Mouse (Mus musculus) cerebellum, postnatal 25 days (tissue): ENCODE measurements around the gene Tmsb15a.
A peak's percentile ranks its signal among the peaks of the same experiment; 100 is the strongest.
"Not testable (repeated sequence)": the region's sequence is repeated elsewhere in the genome, so short reads cannot be mapped to it uniquely, and the experiment has no call there.

Source experiments
- DNase-seq, 2 experiments: peaks; one replicate each; pipeline ENCODE4 v3.0.0; 2021; ENCODE audit warnings: mixed read lengths in 2 of 2

Tmsb15a gene

DNA sequence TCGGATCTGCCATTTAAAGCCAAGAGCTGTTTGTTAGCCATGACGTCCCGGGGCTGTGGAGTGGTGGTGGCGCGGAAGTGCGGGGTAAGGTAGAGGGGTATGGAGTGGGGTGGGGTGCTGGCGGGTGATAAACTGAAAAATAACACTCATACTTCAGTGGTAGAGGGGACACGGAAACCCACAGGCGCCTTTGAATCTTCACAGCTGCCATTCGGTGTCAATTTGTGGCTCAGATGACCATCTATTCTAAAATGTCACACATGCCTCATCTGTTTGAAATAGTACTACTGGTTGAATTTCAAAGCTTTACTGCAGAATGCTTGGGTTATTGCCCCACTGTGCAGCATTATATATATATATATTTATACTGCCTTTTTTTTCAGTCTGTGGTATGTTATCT lies at the start of gene Tmsb15a:
TSS of gene Tmsb15a (minus strand) at position 101 of the 400 bp plus-strand sequence.
- DNase-seq: no peak

- no peak for DNase-seq
These were observed 43.5 kb upstream of the Tmsb15a start for GRCm38 (mm10) chrX:135768565-135768964.

- DNase-seq: no peak
These were observed 43.0 kb upstream of the Tmsb15a start for GRCm38 (mm10) chrX:135768043-135768548.

- peak; percentile 16 to 55 for DNase-seq
These were observed 36.6 kb upstream of the Tmsb15a start for GRCm38 (mm10) chrX:135761707-135762106.

- DNase-seq: peak; percentile 77 to 83
These were observed 27.8 kb upstream of the Tmsb15a start for GRCm38 (mm10) chrX:135752832-135753231.

- not testable (repeated sequence) for DNase-seq
These were observed 20.3 kb upstream of the Tmsb15a start for GRCm38 (mm10) chrX:135745376-135745775.

DNA sequence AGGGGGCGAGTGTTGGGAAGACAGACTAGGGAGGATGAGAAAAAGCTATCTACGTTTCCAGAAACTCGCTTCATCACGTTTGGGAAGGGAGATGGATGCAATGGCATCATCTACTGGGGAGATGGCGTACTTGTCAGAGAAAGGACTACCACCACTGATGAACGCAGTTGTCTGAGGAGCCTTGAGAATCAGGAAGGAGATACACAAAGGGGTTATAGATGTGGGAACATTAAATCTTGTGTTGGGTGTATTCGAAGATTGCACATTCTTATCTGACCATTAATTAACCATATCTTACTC lies 17.9 kb upstream of the Tmsb15a start:
- DNase-seq: no peak

GRCm38 (mm10) chrX:135742304-135743055 lies 17.4 kb upstream of the Tmsb15a start, which contains the start of the genes Armcx5 and Gprasp1:
TSS of gene Armcx5 (plus strand) at chrX:135742733.
TSS of gene Gprasp1 (plus strand) at chrX:135742733.
- DNase-seq: peak; percentile 90 to 92

DNA sequence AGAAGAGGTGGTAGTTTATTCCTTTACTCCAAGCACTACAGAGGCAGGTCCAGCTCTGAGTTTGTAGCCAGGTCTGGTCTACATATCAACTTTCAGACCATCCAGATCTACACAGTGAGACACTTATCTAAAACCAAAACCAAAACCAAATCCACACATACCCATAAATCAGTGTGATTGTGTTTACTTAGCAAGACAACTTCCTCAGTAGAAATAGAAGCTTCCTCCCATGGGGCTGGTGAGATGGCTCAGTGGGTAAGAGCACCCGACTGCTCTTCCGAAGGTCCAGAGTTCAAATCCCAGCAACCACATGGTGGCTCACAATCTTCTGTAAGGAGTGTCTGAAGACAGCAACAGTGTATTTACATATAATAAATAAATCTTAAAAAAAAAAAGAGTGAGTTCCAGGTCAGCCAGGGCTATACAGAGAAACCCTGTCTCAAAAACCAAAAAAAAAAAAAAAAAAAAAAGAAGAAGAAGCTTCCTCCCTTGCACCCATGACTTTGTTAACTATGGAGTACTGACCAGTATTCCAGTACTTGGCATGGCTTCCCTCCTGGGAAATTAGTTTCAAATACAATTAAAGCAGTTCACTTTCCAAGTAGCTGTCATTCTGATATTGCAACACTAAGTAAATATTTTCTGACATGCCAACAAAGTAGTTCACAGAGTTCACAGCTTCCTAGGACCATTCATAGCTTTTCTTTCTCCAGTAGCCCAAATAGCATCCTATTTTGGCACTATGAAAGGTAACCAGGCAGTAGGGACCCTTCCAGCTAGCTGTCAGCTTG lies 13.9 kb upstream of the Tmsb15a start:
- DNase-seq: no peak

DNA sequence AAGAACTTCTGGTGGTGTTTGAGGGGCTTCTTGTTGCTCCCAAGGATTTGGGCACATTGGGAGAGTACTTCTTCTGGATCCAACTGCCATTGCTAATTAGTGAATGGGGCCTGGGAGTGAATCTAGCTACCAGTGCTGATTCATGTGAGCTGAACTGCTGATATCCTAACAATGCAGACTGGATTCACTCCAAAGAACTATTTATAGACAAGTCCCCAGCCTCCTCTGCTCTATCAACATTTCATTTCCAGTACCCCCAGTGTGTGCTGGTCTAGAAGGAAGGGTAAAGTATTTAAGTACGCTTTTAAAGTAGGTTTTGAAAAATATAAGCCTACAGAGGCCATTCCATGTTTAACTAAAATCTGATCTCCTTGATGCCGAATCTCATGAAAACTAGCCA lies 12.2 kb downstream of the Tmsb15a start:
- DNase-seq: no peak

DNA sequence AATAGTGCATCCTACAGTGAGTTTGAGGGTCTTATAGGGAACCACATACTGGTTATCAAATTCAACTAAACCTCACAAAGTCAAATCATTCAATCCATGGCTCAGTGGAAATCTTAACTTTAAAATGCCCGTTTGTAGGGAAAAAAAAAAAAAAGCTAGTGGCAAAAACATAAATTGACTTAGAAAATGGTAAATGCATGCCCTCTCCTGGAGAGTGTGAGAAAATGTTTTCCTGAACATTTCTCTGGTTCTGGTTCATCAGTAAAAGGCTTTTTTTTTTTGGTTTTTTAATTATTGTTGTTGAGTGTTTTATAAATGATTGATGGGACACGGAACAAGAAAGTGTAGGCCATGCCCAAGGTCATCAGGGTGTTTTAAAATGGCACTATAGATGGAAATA lies 20.7 kb downstream of the Tmsb15a start:
- no peak for DNase-seq

DNA sequence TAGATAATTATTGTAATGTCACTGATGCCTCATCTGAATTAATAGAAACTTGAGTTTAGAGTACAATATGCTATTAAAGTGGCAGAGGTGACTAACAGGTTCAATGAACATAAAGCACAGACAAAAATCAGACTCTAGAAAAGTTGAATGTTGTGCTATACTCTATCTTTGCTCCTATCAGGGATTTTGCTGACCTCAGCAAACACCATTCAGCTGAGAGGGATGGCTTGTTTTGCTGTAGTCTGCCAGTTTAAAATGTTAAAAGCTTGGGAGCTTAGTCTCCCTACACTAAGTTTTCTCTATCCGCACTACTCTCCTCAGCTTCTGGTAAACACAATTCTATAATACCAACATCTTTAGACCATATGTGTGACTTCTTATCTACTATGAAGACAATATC lies 21.9 kb downstream of the Tmsb15a start:
- no peak for DNase-seq

- DNase-seq: no peak
These were observed 31.4 kb downstream of the Tmsb15a start, which contains the start of gene Tcp11x2 for GRCm38 (mm10) chrX:135693633-135694032. TSS of gene Tcp11x2 (minus strand) at chrX:135693790.

DNA sequence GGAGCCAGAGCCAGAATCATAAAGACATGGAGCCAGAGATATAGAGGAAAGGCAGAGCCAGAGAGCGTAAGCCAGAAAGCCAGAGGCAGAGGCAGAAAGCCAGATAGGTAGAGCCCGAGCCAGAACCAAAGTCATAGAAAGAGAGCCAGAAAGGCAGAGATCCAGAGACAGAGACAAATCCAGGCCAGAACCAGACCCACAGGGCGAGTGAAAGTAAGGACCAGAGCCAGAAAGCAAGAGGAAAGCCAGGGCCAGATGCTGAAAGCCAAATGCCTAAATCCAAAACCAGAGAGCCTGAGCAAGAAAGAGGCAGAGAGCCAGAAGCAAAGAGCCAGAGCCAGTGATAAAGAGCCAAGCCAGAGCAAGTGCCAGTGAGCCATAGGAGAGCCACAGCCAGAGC lies 37.3 kb downstream of the Tmsb15a start:
- DNase-seq: peak in 1 of 2 experiments; percentile 4

GRCm38 (mm10) chrX:135681858-135682257 lies 43.2 kb downstream of the Tmsb15a start:
- DNase-seq: no peak
